Mouse (Mus musculus): Measurements from ENCODE around the gene Nrcam.

DNA sequence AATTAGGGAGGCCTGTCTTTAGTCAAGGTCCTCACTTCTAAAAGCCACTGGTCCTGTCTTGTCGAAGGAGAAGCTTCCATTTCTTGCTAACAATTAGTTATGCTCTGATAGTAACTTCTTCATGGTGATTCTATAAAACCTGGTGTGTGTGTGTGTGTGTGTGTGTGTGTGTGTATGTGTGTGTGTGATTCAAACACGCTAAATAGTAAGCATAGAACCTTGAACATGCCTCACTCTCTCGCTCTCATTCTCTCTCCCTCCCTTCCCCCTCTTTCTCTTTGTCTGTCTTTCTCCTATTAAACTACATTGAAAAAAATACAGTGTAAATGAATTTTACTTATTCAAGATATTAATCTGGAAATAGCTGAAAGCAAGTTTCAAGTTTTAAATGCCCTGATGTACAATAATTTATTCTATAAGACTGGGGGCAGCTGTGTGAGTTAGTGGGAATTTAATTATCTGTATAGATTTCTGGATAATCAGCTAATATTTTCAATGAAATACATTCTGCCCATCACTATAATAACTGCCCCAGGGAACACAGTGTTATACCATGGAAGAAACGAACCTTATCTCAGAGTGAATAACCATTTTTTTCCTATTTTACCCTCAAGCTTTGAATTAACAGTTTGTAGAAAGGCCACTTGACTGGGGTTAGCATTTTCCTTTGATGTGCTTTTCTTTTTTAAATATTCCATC, 180.9 kb downstream of the Nrcam start:
- no peak for TF ChIP-seq CTCF (conservative IDR thresholded peaks at IDR 0.05; ENCODE audit: low read length)
- TF ChIP-seq POU5F1 (IDR thresholded peaks at IDR 0.05; ENCODE audit: borderline replicate concordance, low read length) = no peak
